Mouse (Mus musculus) inflammation-experienced regulatory T-cells, adult 6 months (primary cell): Measurements from ENCODE around the gene 4933417A18Rik. TPM values are rescaled to one million over a fixed set of nuclear protein-coding genes. Genes with fewer than 3 reads are reported as not detected.
"Not testable (repeated sequence)": the region's sequence is repeated elsewhere in the genome, so short reads cannot be mapped to it uniquely, and the experiment has no call there.

Experiments used
- ATAC-seq: one replicate; pipeline ENCODE4 v1.8.0; 2017
- polyA plus RNA-seq, 3 experiments: library from polyadenylated mRNA; unstranded; fragments of 100-300 nt; shearing (Covaris generic); gene quantifications; one replicate each; pipeline ENCODE4 v1.2.1; 2017

Gene 4933417A18Rik
- polyA plus RNA-seq, 3 experiments from 2014 or later = not detected

DNA sequence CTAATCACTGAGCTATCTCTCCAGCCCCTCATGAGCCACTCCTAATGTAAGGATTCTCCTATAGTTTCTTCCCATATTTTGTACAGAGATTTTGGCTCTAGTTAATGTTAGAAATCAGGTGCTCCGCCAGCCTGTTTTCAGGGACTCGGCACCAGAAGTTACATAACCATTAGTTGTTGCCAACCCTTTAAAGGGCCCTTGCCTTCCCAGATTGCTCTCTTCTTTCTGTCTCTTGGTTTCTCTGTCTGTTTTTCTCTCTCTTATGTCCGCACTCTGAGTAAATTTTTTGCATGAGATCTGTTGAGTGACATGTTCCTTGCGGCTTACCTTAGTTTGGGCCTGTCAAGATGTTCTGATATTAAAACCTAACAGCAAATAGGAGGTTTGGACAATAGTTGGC is 51.9 kb downstream of the 4933417A18Rik start:
- no peak for ATAC-seq

DNA sequence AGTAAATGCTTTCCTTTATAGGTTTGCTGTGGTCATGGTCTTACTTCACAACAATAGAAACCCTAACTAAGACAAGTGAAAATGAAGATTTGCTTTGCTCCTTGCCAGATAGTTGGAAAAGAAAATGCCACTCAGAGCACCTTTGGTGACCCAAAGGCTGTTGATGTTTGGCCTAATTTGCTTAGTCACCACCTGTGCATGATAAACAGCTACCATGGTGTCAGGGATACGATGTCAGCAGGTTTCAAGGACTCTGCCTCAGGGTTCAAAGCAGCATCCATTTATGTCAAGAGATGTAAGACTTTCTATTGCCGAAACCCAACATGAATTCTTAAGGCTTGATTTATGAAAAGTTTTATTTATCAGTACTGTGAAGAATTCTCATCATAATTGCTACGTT is 53.2 kb downstream of the 4933417A18Rik start:
- no peak for ATAC-seq

DNA sequence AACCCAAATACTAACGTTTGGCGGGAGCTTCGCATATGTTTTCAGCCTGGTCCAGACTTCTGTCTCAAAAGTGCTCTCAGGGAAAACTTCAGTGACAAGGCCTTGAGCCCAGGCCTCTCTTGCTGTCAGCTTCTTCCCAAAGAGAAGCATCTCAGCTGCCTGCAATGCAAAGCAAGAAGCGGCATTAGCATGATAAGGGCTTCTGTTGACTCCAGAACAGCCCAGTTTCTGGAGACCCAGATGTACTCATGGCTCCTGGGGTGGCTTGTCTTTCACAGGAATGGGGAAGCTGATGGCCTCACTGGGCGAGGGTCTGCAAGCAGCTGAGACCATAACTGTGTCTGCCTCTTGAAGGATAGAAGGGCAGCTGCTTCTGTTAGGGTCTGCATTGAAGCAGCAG is 54.4 kb downstream of the 4933417A18Rik start:
- ATAC-seq = not testable (repeated sequence)

DNA sequence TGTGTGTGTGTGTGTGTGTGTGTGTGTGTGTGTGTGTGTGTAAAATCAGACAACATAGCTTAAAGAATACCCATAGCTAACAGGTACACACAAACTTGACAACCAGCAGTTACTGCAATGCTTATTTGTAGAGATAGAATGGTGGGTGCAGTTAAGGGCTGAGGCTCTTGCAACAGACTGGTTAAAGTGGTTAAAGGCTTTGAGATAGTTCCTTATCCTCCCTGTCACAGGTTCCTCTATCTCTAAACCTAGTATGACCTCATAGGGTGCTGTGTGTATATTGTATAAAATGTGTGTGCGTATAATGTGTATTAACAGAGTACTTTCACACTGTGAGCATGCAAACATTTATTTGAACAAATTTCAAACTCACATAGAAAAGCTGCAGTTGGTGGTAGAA is 59.3 kb downstream of the 4933417A18Rik start:
- not testable (repeated sequence) for ATAC-seq

DNA sequence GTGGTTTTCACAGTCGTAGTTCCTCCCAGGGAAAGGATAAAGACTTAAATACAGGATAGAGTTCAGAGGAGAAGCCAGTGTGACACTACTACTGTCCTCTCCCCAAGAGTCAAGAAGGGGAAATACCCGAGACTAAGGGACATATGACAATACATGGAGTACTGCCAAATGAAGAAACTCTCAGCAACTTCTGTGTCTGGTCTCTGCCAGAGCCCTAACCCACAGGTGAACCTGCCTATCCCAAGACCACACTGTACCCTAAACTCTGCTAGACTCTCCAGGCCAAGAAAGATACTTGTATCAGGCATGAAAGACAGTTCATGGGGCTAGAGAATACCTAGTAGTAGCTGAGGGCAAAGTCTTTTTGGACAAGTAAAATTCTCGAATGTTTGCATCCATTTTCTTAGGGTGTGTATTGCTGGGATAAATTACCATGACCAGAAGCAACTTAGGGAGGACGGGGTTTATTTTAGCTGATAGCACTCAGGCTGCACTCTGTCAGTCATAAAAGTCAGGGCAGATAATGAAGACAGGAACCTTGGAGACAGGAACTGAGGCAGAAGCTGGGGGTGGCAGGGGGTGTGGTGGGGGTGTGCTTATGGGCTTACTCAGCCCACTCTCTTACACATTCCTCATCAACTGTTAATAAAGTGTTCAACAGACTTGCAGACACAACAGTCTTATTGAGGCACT is 67.5 kb downstream of the 4933417A18Rik start:
- no peak for ATAC-seq

DNA sequence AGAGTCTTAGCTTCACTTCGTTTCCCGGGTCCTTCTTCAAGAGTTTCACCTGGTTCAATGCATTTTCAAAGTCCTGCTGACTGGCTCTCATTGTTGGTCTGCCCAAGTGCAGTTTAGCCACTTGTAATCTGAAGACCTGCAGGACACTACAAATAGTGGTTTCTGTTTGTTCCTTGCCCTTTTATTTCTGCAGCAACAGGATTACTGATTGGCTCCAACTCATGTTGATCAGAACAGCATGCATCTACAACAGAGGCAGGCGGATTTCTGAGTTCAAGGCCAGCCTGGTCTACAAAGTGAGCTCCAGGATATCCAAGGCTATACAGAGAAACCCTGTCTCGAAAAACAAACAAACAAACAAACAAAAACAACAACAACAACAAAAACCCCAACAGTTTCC is 68.9 kb downstream of the 4933417A18Rik start:
- no peak for ATAC-seq

DNA sequence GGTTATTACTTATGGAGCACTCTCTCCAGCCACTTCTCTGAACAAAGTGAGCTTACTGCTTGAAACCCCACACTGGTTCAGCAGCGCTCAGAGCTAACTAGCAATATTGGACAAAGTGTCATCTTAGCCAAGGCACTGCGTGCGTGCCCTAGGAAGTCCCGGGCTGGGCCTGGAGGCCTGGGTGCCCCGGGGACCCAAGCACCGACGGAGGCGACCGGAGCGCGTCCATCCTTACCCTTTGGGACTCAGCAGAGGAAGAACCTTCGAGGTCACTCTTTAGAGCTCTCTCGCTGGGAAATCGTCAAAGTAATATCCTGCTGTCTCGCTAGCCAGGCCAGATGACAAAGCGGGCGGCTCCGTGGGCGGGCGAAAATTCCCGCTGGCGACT is 69.4 kb downstream of the 4933417A18Rik start:
- ATAC-seq = peak; percentile 44

DNA sequence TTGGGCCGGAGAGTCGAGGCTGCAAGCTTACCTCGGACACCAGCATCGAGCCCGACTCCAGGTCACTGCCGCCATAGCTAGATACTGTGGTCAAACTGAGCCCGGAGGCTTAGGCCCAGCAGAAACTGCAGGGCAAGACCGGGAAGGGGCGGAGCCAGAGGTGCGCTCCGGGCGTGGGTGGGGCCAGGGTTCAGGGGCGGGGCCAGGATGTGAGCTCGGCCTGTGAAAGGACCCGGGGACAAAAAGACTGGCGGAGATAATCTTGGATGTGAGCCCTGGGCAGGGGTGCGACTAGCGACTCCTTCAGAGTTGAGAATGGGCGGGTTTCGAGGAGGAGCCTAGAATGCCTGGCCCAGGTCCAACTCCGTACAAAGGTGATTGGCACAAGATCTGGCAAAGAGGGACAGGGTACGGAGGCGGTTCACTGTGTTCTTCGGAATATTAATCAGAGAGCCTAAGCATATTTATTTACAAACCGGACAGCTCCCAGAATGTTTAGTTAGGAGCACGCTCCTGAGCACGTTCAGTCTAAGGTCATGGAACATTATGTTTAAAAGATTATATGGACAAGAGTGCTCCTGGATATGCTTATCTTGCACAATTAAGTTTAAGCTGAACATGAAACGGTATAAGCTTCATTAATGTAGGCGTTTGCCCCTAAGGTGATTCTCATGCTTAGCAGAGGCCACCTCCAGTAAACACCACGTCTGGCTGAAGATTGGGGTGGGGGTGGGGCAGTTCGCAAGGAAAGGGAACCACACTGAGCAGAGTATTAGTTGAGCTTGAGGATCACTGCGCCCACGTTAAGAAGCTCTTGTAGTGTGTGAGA is 70.0 kb downstream of the 4933417A18Rik start:
- peak; percentile 89 for ATAC-seq

DNA sequence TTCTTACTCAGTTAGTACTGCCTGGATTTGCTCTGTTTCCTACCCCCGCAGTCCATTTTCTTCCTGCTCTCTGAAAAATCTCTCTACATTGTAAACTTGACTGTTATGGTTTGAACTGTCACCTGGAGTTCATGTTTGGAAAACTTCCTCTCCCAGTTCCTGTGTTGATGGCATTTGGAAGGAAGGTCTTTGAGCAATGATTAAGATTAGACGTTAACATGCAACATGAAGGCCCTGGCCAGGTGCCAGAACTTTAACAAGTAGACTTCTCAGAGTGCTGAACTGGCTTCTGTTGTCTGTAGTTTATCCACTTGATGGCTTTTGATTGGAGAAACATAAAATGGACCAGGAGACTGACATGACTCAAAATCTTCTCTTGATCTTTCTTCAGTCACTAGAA is 71.7 kb downstream of the 4933417A18Rik start:
- no peak for ATAC-seq

Other genes with a start within 250 kb of the 4933417A18Rik start
- gene Fam50b, start 189.6 kb upstream of the 4933417A18Rik start, polyA plus RNA-seq = not detected
- gene Prpf4b, start 49.1 kb upstream of the 4933417A18Rik start, polyA plus RNA-seq = 100 to 1,000 TPM in 1 of 3 experiments, 10 to 100 TPM in 2; 70.1 to 114 (median 85.7) TPM
- gene Fam217a, start 99 bp upstream of the 4933417A18Rik start, polyA plus RNA-seq = not detected
- under 1 TPM in 1 of 3 experiments, not detected in 2; 0.78 TPM for gene Eci3, start 39.4 kb downstream of the 4933417A18Rik start, polyA plus RNA-seq
- gene Eci2, start 102.7 kb downstream of the 4933417A18Rik start, polyA plus RNA-seq = 100 to 1,000 TPM in 1 of 3 experiments, 10 to 100 TPM in 2; 89.0 to 105 (median 99.2) TPM